Mouse (Mus musculus) left cerebral cortex, adult 9 months (tissue): ENCODE results near the gene Rnf34.
A peak's percentile ranks its signal among the peaks of the same experiment; 100 is the strongest.

Experiments
- DNase-seq, 2 experiments: peaks; one replicate each; pipeline ENCODE4 v3.0.0; 2022; ENCODE audit warnings: low spot score in 2 of 2

Gene Rnf34

GRCm38 (mm10) chr5:122872626-122873025 is 22.8 kb downstream of the Rnf34 start:
- no peak for DNase-seq

GRCm38 (mm10) chr5:122873573-122873972 is 23.7 kb downstream of the Rnf34 start:
- no peak for DNase-seq

GRCm38 (mm10) chr5:122874359-122874758 is 24.5 kb downstream of the Rnf34 start:
- no peak for DNase-seq

GRCm38 (mm10) chr5:122876671-122877070 is 26.8 kb downstream of the Rnf34 start:
- DNase-seq, result no peak

GRCm38 (mm10) chr5:122880241-122880980 is 30.6 kb downstream of the Rnf34 start:
- no peak for DNase-seq

- DNase-seq, result peak in 1 of 2 experiments; percentile 70
These were observed 31.5 kb downstream of the Rnf34 start for GRCm38 (mm10) chr5:122881313-122881712.

- no peak for DNase-seq
These were observed 32.6 kb downstream of the Rnf34 start for GRCm38 (mm10) chr5:122882256-122883050.

- DNase-seq, result no peak
These were observed 33.4 kb downstream of the Rnf34 start for GRCm38 (mm10) chr5:122883237-122883636.

GRCm38 (mm10) chr5:122883652-122884235 is 33.9 kb downstream of the Rnf34 start:
- DNase-seq, result no peak

GRCm38 (mm10) chr5:122884594-122885348 is 34.9 kb downstream of the Rnf34 start:
- DNase-seq, result no peak

- DNase-seq, result no peak
These were observed 37.2 kb downstream of the Rnf34 start for GRCm38 (mm10) chr5:122887033-122887432.

- DNase-seq, result no peak
These were observed 38.2 kb downstream of the Rnf34 start for GRCm38 (mm10) chr5:122887926-122888611.

GRCm38 (mm10) chr5:122888612-122889214 is 38.9 kb downstream of the Rnf34 start:
- no peak for DNase-seq

- DNase-seq, result no peak
These were observed 40.5 kb downstream of the Rnf34 start for GRCm38 (mm10) chr5:122890396-122890795.

- no peak for DNase-seq
These were observed 43.4 kb downstream of the Rnf34 start for GRCm38 (mm10) chr5:122893270-122893669.

GRCm38 (mm10) chr5:122894007-122894637 is 44.3 kb downstream of the Rnf34 start:
- DNase-seq, result peak in 1 of 2 experiments; percentile 68

- no peak for DNase-seq
These were observed 45.0 kb downstream of the Rnf34 start for GRCm38 (mm10) chr5:122894821-122895220.

GRCm38 (mm10) chr5:122898153-122898552 is 48.3 kb downstream of the Rnf34 start:
- DNase-seq, result no peak

- DNase-seq, result no peak
These were observed 49.3 kb downstream of the Rnf34 start for GRCm38 (mm10) chr5:122898963-122899776.
